Mouse (Mus musculus) C2C12 (cell line): ENCODE data around the gene Slc26a10.

ENCODE experiments used
- CEBPB ChIP-seq: IDR thresholded peaks from one replicate; pipeline ENCODE4 v1.6.1; 2011; ENCODE audit warnings: low read depth, mild to moderate bottlenecking, control low read depth, moderate library complexity
- CTCF ChIP-seq: IDR thresholded peaks from one replicate; pipeline ENCODE4 v1.5.1; 2011; ENCODE audit not compliant: control insufficient read depth, insufficient read depth, insufficient read length
- MAX ChIP-seq: IDR thresholded peaks from one replicate; pipeline ENCODE4 v1.6.1; 2011; ENCODE audit warnings: mild to moderate bottlenecking, control low read depth
- MYOD1 ChIP-seq: IDR thresholded peaks from one replicate; pipeline ENCODE4 v1.6.1; 2011; ENCODE audit warnings: low read depth; ENCODE audit not compliant: control insufficient read depth, insufficient read length
- USF1 ChIP-seq: IDR thresholded peaks from one replicate; pipeline ENCODE4 v1.6.1; 2011; ENCODE audit warnings: low read depth, mild to moderate bottlenecking, control low read depth, moderate library complexity

GRCm38 (mm10) chr10:127211414-127211854 lies 31.0 kb upstream of the Slc26a10 start, which contains the start of gene Pip4k2c:
- TF ChIP-seq CTCF (no peak), MYOD1 (no peak), CEBPB (no peak), USF1 (peak; percentile 90), MAX (no peak)
